Comparison of ENCODE assay signal across 21 mouse cellular contexts in genomic region chr3:15847332-15848047, GRCm38 (mm10). TPM values are rescaled to one million over a fixed set of nuclear protein-coding genes. Genes with fewer than 3 reads are reported as not detected.
DNase-seq lines count a peak whose midpoint lies in the region; ATAC-seq lines count a peak whose summit lies in the region.
"Had no signal": no experiment of that assay in that cellular context is flagged by ENCODE, and none has a peak within 500 bp of the region (broad histone marks: within the 10 kb centered on the region; RNA-seq: fewer than 3 reads in every experiment).

No protein-coding gene starts in this region.

- no peak overlapping the region for H3K4me2 ChIP-seq in forebrain, embryonic 11.5 days (ENCODE audit: low read depth, low read length, severe bottlenecking)
- no peak overlapping the region for H3K4me2 ChIP-seq in forebrain, embryonic 16.5 days (ENCODE audit: low read length)
- H3K4me2 ChIP-seq in hindbrain, embryonic 11.5 days (replicated peaks; ENCODE audit: low read depth, low read length): no peak overlapping the region
- H3K4me2 ChIP-seq in midbrain, embryonic 12.5 days (replicated peaks): no peak overlapping the region
- H3K4me2 ChIP-seq in midbrain, embryonic 15.5 days: no peak overlapping the region
- H3K4me2 ChIP-seq in midbrain, embryonic 14.5 days (ENCODE audit: low read length): no peak overlapping the region

- no peaks in the 10 kb centered on the region for H3K4me1 ChIP-seq in forebrain, embryonic 11.5 days (replicated peaks; ENCODE audit: control insufficient read depth, insufficient read depth, low read length)
- H3K4me1 ChIP-seq in forebrain, embryonic 16.5 days (replicated peaks; ENCODE audit: control insufficient read depth, insufficient read depth, low read length): no peaks in the 10 kb centered on the region
- H3K4me1 ChIP-seq in hindbrain, embryonic 11.5 days (replicated peaks; ENCODE audit: control insufficient read depth, insufficient read depth, low read length): no peaks in the 10 kb centered on the region
- no peaks in the 10 kb centered on the region for H3K4me1 ChIP-seq in hindbrain, embryonic 10.5 days (replicated peaks)
- H3K4me1 ChIP-seq in midbrain, embryonic 12.5 days: no peaks in the 10 kb centered on the region
- no peaks in the 10 kb centered on the region for H3K4me1 ChIP-seq in midbrain, embryonic 15.5 days
- no peaks in the 10 kb centered on the region for H3K4me1 ChIP-seq in midbrain, embryonic 14.5 days (ENCODE audit: control insufficient read depth, insufficient read depth, low read length)

- no peaks in the 10 kb centered on the region for H3K36me3 ChIP-seq in forebrain, embryonic 11.5 days (ENCODE audit: control insufficient read depth, insufficient read depth, low read length)
- no peaks in the 10 kb centered on the region for H3K36me3 ChIP-seq in forebrain, embryonic 16.5 days (ENCODE audit: control insufficient read depth, insufficient read depth)
- no peaks in the 10 kb centered on the region for H3K36me3 ChIP-seq in hindbrain, embryonic 11.5 days (ENCODE audit: control insufficient read depth, insufficient read depth, low read length)
- H3K36me3 ChIP-seq in hindbrain, embryonic 10.5 days: no peaks in the 10 kb centered on the region
- H3K36me3 ChIP-seq in midbrain, embryonic 12.5 days: no peaks in the 10 kb centered on the region
- no peaks in the 10 kb centered on the region for H3K36me3 ChIP-seq in midbrain, embryonic 15.5 days (replicated peaks)
- H3K36me3 ChIP-seq in midbrain, embryonic 14.5 days (ENCODE audit: control insufficient read depth, insufficient read depth, low read length): no peaks in the 10 kb centered on the region
- H3K36me3 ChIP-seq: G1E had no signal

- H3K27ac ChIP-seq in forebrain, embryonic 11.5 days (ENCODE audit: low read depth, low read length): no peak overlapping the region
- no peak overlapping the region for H3K27ac ChIP-seq in forebrain, embryonic 16.5 days (ENCODE audit: low read length)
- no peak overlapping the region for H3K27ac ChIP-seq in hindbrain, embryonic 11.5 days (ENCODE audit: low read depth, low read length)
- H3K27ac ChIP-seq in hindbrain, embryonic 10.5 days: no peak overlapping the region
- no peak overlapping the region for H3K27ac ChIP-seq in midbrain, embryonic 12.5 days (replicated peaks)
- no peak overlapping the region for H3K27ac ChIP-seq in midbrain, embryonic 15.5 days
- H3K27ac ChIP-seq in midbrain, embryonic 14.5 days (replicated peaks; ENCODE audit: low read depth, low read length): no peak overlapping the region

- 80% methylated on average over 3 of the region's 3 CpGs for WGBS in forebrain, embryonic 11.5 days
- 85% methylated on average over 3 of the region's 3 CpGs for WGBS in forebrain, embryonic 16.5 days
- 76% methylated on average over 3 of the region's 3 CpGs for WGBS in hindbrain, embryonic 11.5 days
- 78% methylated on average over 3 of the region's 3 CpGs for WGBS in hindbrain, embryonic 10.5 days
- WGBS in midbrain, embryonic 12.5 days: 78% methylated on average over 3 of the region's 3 CpGs
- 79% methylated on average over 3 of the region's 3 CpGs for WGBS in midbrain, embryonic 15.5 days
- 81% methylated on average over 3 of the region's 3 CpGs for WGBS in midbrain, embryonic 14.5 days

- H3K9ac ChIP-seq in forebrain, embryonic 11.5 days (ENCODE audit: low read length): no peak overlapping the region
- H3K9ac ChIP-seq in forebrain, embryonic 16.5 days (replicated peaks; ENCODE audit: low read depth, low read length): no peak overlapping the region
- H3K9ac ChIP-seq in hindbrain, embryonic 11.5 days (ENCODE audit: low read depth, low read length): no peak overlapping the region
- no peak overlapping the region for H3K9ac ChIP-seq in midbrain, embryonic 12.5 days (replicated peaks)
- H3K9ac ChIP-seq in midbrain, embryonic 15.5 days: no peak overlapping the region
- no peak overlapping the region for H3K9ac ChIP-seq in midbrain, embryonic 14.5 days (replicated peaks; ENCODE audit: low read length)

- H3K9me3 ChIP-seq in forebrain, embryonic 11.5 days (ENCODE audit: control insufficient read depth, low read length): peaks cover 11% of the 10 kb centered on the region; the same call in 1 of the 2 replicates
- no peaks in the 10 kb centered on the region for H3K9me3 ChIP-seq in forebrain, embryonic 16.5 days (ENCODE audit: control insufficient read depth, low read length)
- H3K9me3 ChIP-seq in hindbrain, embryonic 11.5 days (ENCODE audit: control insufficient read depth, low read length): no peaks in the 10 kb centered on the region
- H3K9me3 ChIP-seq in hindbrain, embryonic 10.5 days: peaks cover 27% of the 10 kb centered on the region
- H3K9me3 ChIP-seq in midbrain, embryonic 12.5 days: peaks cover 13% of the 10 kb centered on the region
- no peaks in the 10 kb centered on the region for H3K9me3 ChIP-seq in midbrain, embryonic 15.5 days
- H3K9me3 ChIP-seq in midbrain, embryonic 14.5 days (ENCODE audit: control insufficient read depth, low read length): peaks cover 3% of the 10 kb centered on the region; the same call in 1 of the 2 replicates
- H3K9me3 ChIP-seq: G1E had no signal

- DNase-seq in forebrain, embryonic 11.5 days (ENCODE audit: low spot score): no peak
- DNase-seq in hindbrain, embryonic 11.5 days (ENCODE audit: low spot score): no peak
- no peak for DNase-seq in hindbrain, embryonic 10.5 days (ENCODE audit: low spot score)
- no peak for DNase-seq in midbrain, embryonic 14.5 days
- DNase-seq: adrenal gland, postnatal 10 days; cerebellum, adult 9-10 months; kidney, adult 8-10 months; kidney, postnatal 25 days; liver; lung, postnatal 10 days had no signal

- 0 out of 2 replicates have a peak, but pooled peaks have one; percentile 28 for ATAC-seq in forebrain, embryonic 11.5 days (replicated peaks; ENCODE audit: low FRiP score)
- ATAC-seq in forebrain, embryonic 16.5 days: no peak
- peak; percentile 33; the same call in 1 of the 2 replicates for ATAC-seq in hindbrain, embryonic 11.5 days (ENCODE audit: low FRiP score)
- ATAC-seq in midbrain, embryonic 12.5 days (ENCODE audit: low FRiP score, low read depth): peak; percentile 74; the same call in 1 of the 2 replicates
- no peak for ATAC-seq in midbrain, embryonic 15.5 days (replicated peaks)
- peak; percentile 10; the same call in 1 of the 2 replicates for ATAC-seq in midbrain, embryonic 14.5 days (ENCODE audit: low FRiP score, low TSS enrichment)
- ATAC-seq: activated CD4-positive, CD25-positive, alpha-beta regulatory T cell, adult 4 months; inflammation-experienced regulatory T-cells, adult 6 months had no signal

- no peaks in the 10 kb centered on the region for H3K27me3 ChIP-seq in forebrain, embryonic 11.5 days (ENCODE audit: control insufficient read depth, insufficient read depth, low read length)
- no peaks in the 10 kb centered on the region for H3K27me3 ChIP-seq in forebrain, embryonic 16.5 days (replicated peaks; ENCODE audit: control insufficient read depth, insufficient read depth, low read length)
- no peaks in the 10 kb centered on the region for H3K27me3 ChIP-seq in hindbrain, embryonic 11.5 days (ENCODE audit: control insufficient read depth, insufficient read depth, low read length)
- no peaks in the 10 kb centered on the region for H3K27me3 ChIP-seq in hindbrain, embryonic 10.5 days (ENCODE audit: insufficient read depth, poor library complexity, severe bottlenecking)
- no peaks in the 10 kb centered on the region for H3K27me3 ChIP-seq in midbrain, embryonic 12.5 days
- no peaks in the 10 kb centered on the region for H3K27me3 ChIP-seq in midbrain, embryonic 15.5 days (replicated peaks)
- no peaks in the 10 kb centered on the region for H3K27me3 ChIP-seq in midbrain, embryonic 14.5 days (ENCODE audit: control insufficient read depth, insufficient read depth, low read length)

- no peak overlapping the region for H3K4me3 ChIP-seq in forebrain, embryonic 11.5 days (ENCODE audit: low read depth, low read length)
- H3K4me3 ChIP-seq in forebrain, embryonic 16.5 days (replicated peaks; ENCODE audit: low read length): no peak overlapping the region
- H3K4me3 ChIP-seq in hindbrain, embryonic 11.5 days (ENCODE audit: low read depth, low read length): no peak overlapping the region
- no peak overlapping the region for H3K4me3 ChIP-seq in hindbrain, embryonic 10.5 days
- no peak overlapping the region for H3K4me3 ChIP-seq in midbrain, embryonic 12.5 days
- H3K4me3 ChIP-seq in midbrain, embryonic 15.5 days: no peak overlapping the region
- no peak overlapping the region for H3K4me3 ChIP-seq in midbrain, embryonic 14.5 days (replicated peaks; ENCODE audit: low read depth, low read length)
- H3K4me3 ChIP-seq: myocyte had no signal

RNA-seq across cellular contexts. Expression of gene Sirpb1c, which starts 0.8 kb away (rescaled TPM):
- not detected in 2 replicates for polyA plus RNA-seq in forebrain, embryonic 11.5 days (2014; fragmentation: Nextera tagmentation; extraction: Ambion mirVana)
- not detected in 2 replicates for polyA plus RNA-seq in forebrain, embryonic 16.5 days (2015; fragmentation: Nextera tagmentation; extraction: Ambion mirVana)
- polyA plus RNA-seq in hindbrain, embryonic 11.5 days (2014; fragmentation: Nextera tagmentation; extraction: Ambion mirVana): not detected in 2 replicates
- not detected in 2 replicates for polyA plus RNA-seq in hindbrain, embryonic 10.5 days (2016; fragmentation: Nextera tagmentation; extraction: Ambion mirVana)
- polyA plus RNA-seq in midbrain, embryonic 12.5 days (2016; fragmentation: Nextera tagmentation; extraction: Ambion mirVana): not detected in 2 replicates
- not detected in 2 replicates for polyA plus RNA-seq in midbrain, embryonic 15.5 days (2015; fragmentation: Nextera tagmentation; extraction: Ambion mirVana)
- not detected in 2 replicates for polyA plus RNA-seq in midbrain, embryonic 14.5 days (2014; fragmentation: Nextera tagmentation; extraction: Ambion mirVana)
- polyA plus RNA-seq: activated CD4-positive, CD25-positive, alpha-beta regulatory T cell, adult 4 months; embryonic facial prominence, embryonic 11.5 days; frontal cortex, adult 2 months; G1E; heart, embryonic 16.5 days; liver, embryonic 16.5 days; myocyte had no signal

Comparison
In these comparisons a context has a peak if more than half of its experiments do, and no peak if none do; other contexts are left out.
1. ATAC-seq: peak in forebrain, embryonic 11.5 days (single experiment), hindbrain, embryonic 11.5 days (single experiment), midbrain, embryonic 12.5 days (single experiment) and midbrain, embryonic 14.5 days (single experiment); none in forebrain, embryonic 16.5 days (single experiment) and midbrain, embryonic 15.5 days (single experiment).